24 mouse cellular contexts compared by ENCODE assay signal in the genomic region with DNA sequence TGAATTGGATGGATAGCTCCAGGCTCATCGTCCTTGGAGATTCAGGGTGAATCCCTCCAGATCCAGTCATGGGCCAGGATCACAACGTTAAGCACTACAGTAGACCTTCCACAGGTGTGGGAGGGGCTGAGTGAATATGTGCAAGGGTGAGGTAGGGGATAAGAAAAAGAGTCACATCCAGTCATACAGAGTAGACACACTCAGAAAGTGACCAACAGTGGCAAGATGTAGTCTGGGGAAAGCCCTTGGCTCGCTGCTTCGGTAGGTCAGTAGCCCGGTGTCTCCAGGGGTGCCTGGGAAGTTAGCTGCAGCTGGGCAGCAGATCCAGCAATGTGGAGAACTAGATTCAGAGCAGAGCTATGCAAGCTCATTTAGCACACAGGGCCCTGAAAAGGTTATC.
DNase-seq lines count a peak whose midpoint lies in the region; ATAC-seq lines count a peak whose summit lies in the region.
"Had no signal": no experiment of that assay in that cellular context is flagged by ENCODE, and none has a peak within 500 bp of the region (broad histone marks: within the 10 kb centered on the region; RNA-seq: fewer than 3 reads in every experiment).

No protein-coding gene starts in this region.

- no peak for DNase-seq in forebrain, embryonic 14.5 days (ENCODE audit: low spot score)
- peak; percentile 74 for DNase-seq in heart, embryonic 10.5 days (ENCODE audit: low spot score)
- DNase-seq in heart, postnatal 4 days: no peak
- DNase-seq in midbrain, embryonic 14.5 days: no peak
- no peak for DNase-seq in spleen, postnatal 36 days (ENCODE audit: low spot score in 2 of 2)
- DNase-seq: adrenal gland, adult 2 months; cerebellum, adult 2 months; cerebellum, postnatal 14 days; gastrocnemius, postnatal 10 days; kidney, adult 2 months; layer of hippocampus, postnatal 36 days; left cerebral cortex, postnatal 4 days; liver, postnatal 0 days; lung, postnatal 36 days had no signal

- no peaks in the 10 kb centered on the region for H3K9me3 ChIP-seq in forebrain, embryonic 15.5 days
- H3K9me3 ChIP-seq in forebrain, embryonic 14.5 days (replicated peaks; ENCODE audit: control insufficient read depth, low read length): no peaks in the 10 kb centered on the region
- H3K9me3 ChIP-seq in heart, embryonic 10.5 days: no peaks in the 10 kb centered on the region
- no peaks in the 10 kb centered on the region for H3K9me3 ChIP-seq in midbrain, embryonic 14.5 days (ENCODE audit: control insufficient read depth, low read length)
- H3K9me3 ChIP-seq in neural tube, embryonic 15.5 days (replicated peaks): no peaks in the 10 kb centered on the region
- H3K9me3 ChIP-seq: forebrain, embryonic 13.5 days; hindbrain, embryonic 10.5 days; intestine, embryonic 15.5 days; liver, embryonic 12.5 days had no signal

- H3K4me3 ChIP-seq in forebrain, embryonic 15.5 days: no peak overlapping the region
- no peak overlapping the region for H3K4me3 ChIP-seq in forebrain, embryonic 14.5 days (ENCODE audit: low read depth, low read length)
- no peak overlapping the region for H3K4me3 ChIP-seq in heart, embryonic 10.5 days
- no peak overlapping the region for H3K4me3 ChIP-seq in midbrain, embryonic 14.5 days (replicated peaks; ENCODE audit: low read depth, low read length)
- H3K4me3 ChIP-seq in neural tube, embryonic 15.5 days (replicated peaks): no peak overlapping the region
- H3K4me3 ChIP-seq: forebrain, embryonic 13.5 days; hindbrain, embryonic 10.5 days; intestine, embryonic 15.5 days; liver, embryonic 12.5 days had no signal

- H3K27ac ChIP-seq in forebrain, embryonic 15.5 days (replicated peaks): 0 out of 2 replicates have a peak overlapping the region, but pooled peaks have one; percentile 36
- no peak overlapping the region for H3K27ac ChIP-seq in forebrain, embryonic 14.5 days (ENCODE audit: low read depth, low read length)
- no peak overlapping the region for H3K27ac ChIP-seq in heart, embryonic 10.5 days
- H3K27ac ChIP-seq in midbrain, embryonic 14.5 days (replicated peaks; ENCODE audit: low read depth, low read length): peak overlapping the region; percentile 72
- 0 out of 2 replicates have a peak overlapping the region, but pooled peaks have one; percentile 28 for H3K27ac ChIP-seq in neural tube, embryonic 15.5 days (replicated peaks)
- H3K27ac ChIP-seq: hindbrain, embryonic 10.5 days; intestine, embryonic 15.5 days; kidney, postnatal 0 days; liver, embryonic 12.5 days had no signal

- H3K36me3 ChIP-seq in forebrain, embryonic 15.5 days: no peaks in the 10 kb centered on the region
- no peaks in the 10 kb centered on the region for H3K36me3 ChIP-seq in forebrain, embryonic 14.5 days (ENCODE audit: control insufficient read depth, insufficient read depth, low read length)
- no peaks in the 10 kb centered on the region for H3K36me3 ChIP-seq in heart, embryonic 10.5 days
- H3K36me3 ChIP-seq in midbrain, embryonic 14.5 days (ENCODE audit: control insufficient read depth, insufficient read depth, low read length): no peaks in the 10 kb centered on the region
- H3K36me3 ChIP-seq in neural tube, embryonic 15.5 days: no peaks in the 10 kb centered on the region
- H3K36me3 ChIP-seq: hindbrain, embryonic 10.5 days; intestine, embryonic 15.5 days; liver, embryonic 12.5 days had no signal

- H3K9ac ChIP-seq in forebrain, embryonic 15.5 days (replicated peaks): no peak overlapping the region
- no peak overlapping the region for H3K9ac ChIP-seq in forebrain, embryonic 14.5 days (ENCODE audit: low read length)
- no peak overlapping the region for H3K9ac ChIP-seq in midbrain, embryonic 14.5 days (replicated peaks; ENCODE audit: low read length)
- H3K9ac ChIP-seq in neural tube, embryonic 15.5 days (replicated peaks): no peak overlapping the region
- H3K9ac ChIP-seq: forebrain, embryonic 13.5 days; intestine, embryonic 15.5 days; liver, embryonic 12.5 days; liver, postnatal 0 days had no signal

- WGBS in forebrain, embryonic 15.5 days: 84% methylated on average over 5 of the region's 5 CpGs
- WGBS in forebrain, embryonic 14.5 days: 85% methylated on average over 5 of the region's 5 CpGs
- 78% methylated on average over 5 of the region's 5 CpGs for WGBS in heart, embryonic 10.5 days
- WGBS in midbrain, embryonic 14.5 days: 75% methylated on average over 5 of the region's 5 CpGs
- 76% methylated on average over 5 of the region's 5 CpGs for WGBS in neural tube, embryonic 15.5 days

- H3K27me3 ChIP-seq in forebrain, embryonic 15.5 days: no peaks in the 10 kb centered on the region
- H3K27me3 ChIP-seq in forebrain, embryonic 14.5 days (replicated peaks; ENCODE audit: control insufficient read depth, insufficient read depth, low read length): no peaks in the 10 kb centered on the region
- H3K27me3 ChIP-seq in heart, embryonic 10.5 days (ENCODE audit: insufficient read depth, poor library complexity, severe bottlenecking): no peaks in the 10 kb centered on the region
- H3K27me3 ChIP-seq in midbrain, embryonic 14.5 days (ENCODE audit: control insufficient read depth, insufficient read depth, low read length): no peaks in the 10 kb centered on the region
- no peaks in the 10 kb centered on the region for H3K27me3 ChIP-seq in neural tube, embryonic 15.5 days (replicated peaks)
- H3K27me3 ChIP-seq: CH12.LX; forebrain, embryonic 13.5 days; intestine, embryonic 15.5 days; liver, embryonic 12.5 days had no signal

- H3K4me2 ChIP-seq in forebrain, embryonic 15.5 days (replicated peaks): no peak overlapping the region
- no peak overlapping the region for H3K4me2 ChIP-seq in forebrain, embryonic 14.5 days (ENCODE audit: low read length)
- no peak overlapping the region for H3K4me2 ChIP-seq in midbrain, embryonic 14.5 days (ENCODE audit: low read length)
- H3K4me2 ChIP-seq in neural tube, embryonic 15.5 days: no peak overlapping the region
- H3K4me2 ChIP-seq: forebrain, embryonic 13.5 days; heart, embryonic 11.5 days; intestine, embryonic 15.5 days; liver, embryonic 12.5 days had no signal

- no peak for ATAC-seq in forebrain, embryonic 15.5 days (replicated peaks)
- no peak for ATAC-seq in forebrain, embryonic 14.5 days
- ATAC-seq in midbrain, embryonic 14.5 days (ENCODE audit: low FRiP score, low TSS enrichment): no peak
- no peak for ATAC-seq in neural tube, embryonic 15.5 days (ENCODE audit: low FRiP score)
- ATAC-seq: activated CD4-positive, CD25-positive, alpha-beta regulatory T cell, adult 4 months; intestine, embryonic 15.5 days; liver, embryonic 12.5 days; liver, postnatal 0 days had no signal

- H3K4me1 ChIP-seq in forebrain, embryonic 15.5 days: peaks cover 5% of the 10 kb centered on the region; the same call in 1 of the 2 replicates
- H3K4me1 ChIP-seq in forebrain, embryonic 14.5 days (ENCODE audit: control insufficient read depth, insufficient read depth, low read length): peaks cover 4% of the 10 kb centered on the region; the same call in 1 of the 2 replicates
- H3K4me1 ChIP-seq in heart, embryonic 10.5 days: no peaks in the 10 kb centered on the region
- peaks cover 16% of the 10 kb centered on the region; the same call in 1 of the 2 replicates for H3K4me1 ChIP-seq in midbrain, embryonic 14.5 days (ENCODE audit: control insufficient read depth, insufficient read depth, low read length)
- peaks cover 9% of the 10 kb centered on the region for H3K4me1 ChIP-seq in neural tube, embryonic 15.5 days
- H3K4me1 ChIP-seq: intestine, embryonic 15.5 days; liver, embryonic 12.5 days had no signal

Comparison
In these comparisons a context has a peak if more than half of its experiments do, and no peak if none do; other contexts are left out.
1. H3K27ac ChIP-seq: peak in forebrain, embryonic 15.5 days (single experiment), midbrain, embryonic 14.5 days (single experiment) and neural tube, embryonic 15.5 days (single experiment); none in forebrain, embryonic 14.5 days (single experiment) and heart, embryonic 10.5 days (single experiment).